Mouse (Mus musculus) spleen, postnatal 4 days (tissue): ENCODE data around the gene Psmd12.
A peak's percentile ranks its signal among the peaks of the same experiment; 100 is the strongest.

Experiments used
- DNase-seq, 2 experiments: peaks; one replicate each; pipeline ENCODE4 v3.0.0; 2022; ENCODE audit warnings: low spot score in 2 of 2

The Psmd12 gene

DNA sequence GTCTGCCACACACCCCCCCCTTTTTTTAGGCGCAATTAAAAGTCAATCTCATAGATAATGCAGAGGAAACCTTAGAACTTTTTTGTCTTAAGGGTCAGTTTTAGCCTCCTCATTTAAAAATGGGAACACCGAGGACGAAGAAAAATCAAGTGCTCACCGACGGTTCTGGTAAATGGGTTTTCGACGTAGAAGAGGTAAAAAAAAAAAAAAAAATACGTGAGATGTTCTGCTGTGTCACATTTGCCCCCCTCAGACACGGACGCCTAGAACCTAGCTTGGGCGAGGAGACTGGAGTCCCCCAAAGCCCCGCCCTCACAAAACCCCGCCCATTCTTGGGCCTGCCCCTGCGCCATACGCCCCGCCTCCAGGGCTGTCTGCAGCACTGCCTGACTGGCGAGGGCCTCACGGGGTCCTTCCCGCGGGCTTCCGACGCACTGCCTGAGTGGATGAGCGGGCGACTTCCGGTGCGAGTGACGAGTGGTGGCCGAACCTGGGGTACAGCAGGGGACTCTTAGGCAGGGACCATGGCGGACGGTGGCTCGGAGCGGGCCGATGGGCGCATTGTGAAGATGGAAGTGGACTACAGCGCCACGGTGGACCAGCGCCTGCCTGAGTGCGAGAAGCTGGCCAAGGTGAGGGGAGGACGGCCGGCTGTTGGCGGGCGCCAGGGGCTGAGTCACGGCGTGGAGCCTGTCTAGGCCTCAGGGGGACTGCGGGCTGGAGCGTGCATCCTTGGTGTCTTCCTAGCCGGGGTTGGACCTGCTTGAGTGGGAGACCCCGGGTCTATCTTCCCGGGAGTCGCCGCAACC is at the start of gene Psmd12:
Gene Psmd12 (plus strand): TSS at position 432 of the 809 bp plus-strand sequence.
- peak; percentile 99 to 100 for DNase-seq

DNA sequence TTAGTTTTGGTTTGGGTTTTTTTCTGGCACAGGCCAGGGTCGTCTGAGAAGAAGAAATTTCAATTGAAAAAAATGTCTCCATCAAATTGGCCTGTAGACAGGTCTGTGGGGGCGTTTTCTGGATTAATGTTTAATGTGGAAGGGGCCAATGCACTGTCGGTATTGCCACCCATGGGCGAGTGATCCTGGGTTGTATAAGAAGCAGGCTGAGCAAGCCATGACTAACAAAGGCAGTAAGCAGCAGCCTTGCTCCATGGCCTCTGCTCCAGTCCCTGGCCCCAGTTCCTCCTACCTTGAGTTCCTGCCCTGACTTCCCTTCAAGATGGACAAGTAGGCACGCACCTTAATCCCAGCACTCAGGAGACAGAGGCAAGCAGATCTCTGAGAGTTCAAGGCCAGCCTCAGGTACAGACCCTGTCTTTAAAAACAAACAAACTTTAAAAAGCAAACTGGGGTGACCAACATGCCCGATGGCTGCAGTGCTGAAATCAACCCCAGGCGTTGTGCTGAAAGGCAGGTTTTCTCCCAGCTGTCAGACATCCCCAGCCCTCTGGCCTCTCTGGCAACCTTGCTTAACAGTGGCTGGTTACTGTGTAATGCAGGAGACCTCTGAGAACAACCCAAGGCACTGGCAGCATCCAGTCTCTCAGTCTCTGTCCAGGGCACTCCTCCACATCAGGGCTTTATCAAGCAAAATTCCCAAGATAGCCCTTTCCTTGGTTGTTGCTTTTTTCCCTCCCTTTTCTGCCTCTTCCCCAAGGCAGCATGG is 47.9 kb upstream of the Psmd12 start:
- no peak for DNase-seq

DNA sequence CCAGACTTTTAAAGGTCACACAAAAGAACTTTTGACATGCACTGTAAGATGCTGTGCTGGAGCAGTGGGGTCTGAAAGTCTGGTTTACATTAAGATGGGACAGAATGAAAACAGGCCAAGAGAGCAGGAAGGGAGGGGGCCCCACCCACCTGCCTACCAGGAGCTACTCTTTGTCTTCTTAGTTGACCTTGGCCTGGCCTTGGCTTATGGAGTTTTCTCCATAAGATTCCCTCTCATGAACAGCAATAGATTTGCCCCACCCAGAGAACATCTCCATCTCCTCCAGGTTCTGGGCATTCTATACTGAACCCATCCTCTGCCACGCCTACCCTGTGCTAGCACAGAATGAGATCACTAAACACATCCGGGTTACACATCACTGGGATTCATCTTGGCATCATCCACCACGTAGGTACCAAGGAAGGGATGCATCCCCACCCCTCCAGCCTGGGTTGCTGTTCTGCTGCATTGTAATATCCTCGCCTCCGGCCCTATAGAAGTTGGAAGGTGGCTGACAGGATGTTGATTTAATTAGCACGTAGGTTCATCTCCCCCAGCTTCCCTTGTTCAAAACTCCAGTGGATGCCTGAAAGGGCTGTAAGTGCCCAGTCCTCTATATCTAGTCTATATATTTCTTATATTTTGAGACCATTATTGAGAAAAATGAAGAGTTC is 43.4 kb upstream of the Psmd12 start:
- DNase-seq, result no peak

DNA sequence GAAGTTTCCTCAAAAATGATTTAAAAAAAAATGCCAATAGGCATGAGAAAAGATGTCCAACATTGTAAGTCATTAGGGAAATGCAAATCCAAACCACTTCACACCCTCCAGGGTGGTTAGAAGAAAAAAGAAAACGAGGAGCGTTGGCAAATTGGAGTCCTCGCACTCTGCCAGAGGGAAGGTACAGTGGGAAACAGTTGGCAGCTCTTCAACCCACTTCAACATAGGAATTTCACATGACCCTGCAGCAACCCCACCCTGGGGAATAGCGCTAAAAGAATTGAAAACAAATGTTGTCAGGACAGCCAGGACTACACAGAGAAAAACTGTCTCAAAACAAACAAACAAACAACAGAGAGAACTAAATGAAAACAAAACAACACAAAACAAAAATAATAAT is 41.6 kb upstream of the Psmd12 start:
- DNase-seq, result no peak

DNA sequence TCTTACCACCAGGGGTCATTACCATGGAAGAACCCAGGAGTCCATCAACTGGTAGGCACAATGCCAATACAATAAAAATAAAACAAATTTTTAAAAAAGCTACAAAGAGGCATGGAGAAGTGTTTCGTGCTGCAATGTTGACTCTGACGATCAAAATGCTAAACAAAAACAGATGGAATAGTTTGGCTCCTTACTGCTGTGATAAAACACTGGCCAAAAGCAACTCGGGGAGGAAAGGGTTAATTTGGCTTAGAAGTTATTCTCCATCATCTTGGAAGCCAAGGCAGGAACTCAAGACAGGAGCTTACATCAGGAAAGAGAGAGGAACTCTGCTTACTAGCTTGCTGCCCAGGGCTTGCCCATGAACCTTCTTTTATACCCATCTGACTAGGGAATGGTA is 41.1 kb upstream of the Psmd12 start:
- DNase-seq, result no peak

DNA sequence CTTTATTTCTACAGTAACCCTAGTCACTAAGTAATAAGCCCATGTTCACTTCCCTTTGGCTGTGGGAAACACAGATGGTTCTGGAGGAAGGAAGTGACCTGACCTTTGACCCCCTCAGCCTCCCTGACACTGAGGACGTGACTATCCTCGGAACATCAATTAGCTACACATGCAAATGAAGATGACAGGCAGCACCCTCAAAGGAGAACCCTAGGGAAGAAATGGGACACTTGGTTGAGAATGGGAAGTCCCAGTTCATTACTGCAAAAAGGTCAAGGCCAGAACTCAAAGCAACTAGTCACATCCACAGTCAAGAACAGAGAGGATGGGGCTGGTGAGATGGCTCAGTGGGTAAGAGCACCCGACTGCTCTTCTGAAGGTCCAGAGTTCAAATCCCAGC is 38.2 kb upstream of the Psmd12 start:
- no peak for DNase-seq

DNA sequence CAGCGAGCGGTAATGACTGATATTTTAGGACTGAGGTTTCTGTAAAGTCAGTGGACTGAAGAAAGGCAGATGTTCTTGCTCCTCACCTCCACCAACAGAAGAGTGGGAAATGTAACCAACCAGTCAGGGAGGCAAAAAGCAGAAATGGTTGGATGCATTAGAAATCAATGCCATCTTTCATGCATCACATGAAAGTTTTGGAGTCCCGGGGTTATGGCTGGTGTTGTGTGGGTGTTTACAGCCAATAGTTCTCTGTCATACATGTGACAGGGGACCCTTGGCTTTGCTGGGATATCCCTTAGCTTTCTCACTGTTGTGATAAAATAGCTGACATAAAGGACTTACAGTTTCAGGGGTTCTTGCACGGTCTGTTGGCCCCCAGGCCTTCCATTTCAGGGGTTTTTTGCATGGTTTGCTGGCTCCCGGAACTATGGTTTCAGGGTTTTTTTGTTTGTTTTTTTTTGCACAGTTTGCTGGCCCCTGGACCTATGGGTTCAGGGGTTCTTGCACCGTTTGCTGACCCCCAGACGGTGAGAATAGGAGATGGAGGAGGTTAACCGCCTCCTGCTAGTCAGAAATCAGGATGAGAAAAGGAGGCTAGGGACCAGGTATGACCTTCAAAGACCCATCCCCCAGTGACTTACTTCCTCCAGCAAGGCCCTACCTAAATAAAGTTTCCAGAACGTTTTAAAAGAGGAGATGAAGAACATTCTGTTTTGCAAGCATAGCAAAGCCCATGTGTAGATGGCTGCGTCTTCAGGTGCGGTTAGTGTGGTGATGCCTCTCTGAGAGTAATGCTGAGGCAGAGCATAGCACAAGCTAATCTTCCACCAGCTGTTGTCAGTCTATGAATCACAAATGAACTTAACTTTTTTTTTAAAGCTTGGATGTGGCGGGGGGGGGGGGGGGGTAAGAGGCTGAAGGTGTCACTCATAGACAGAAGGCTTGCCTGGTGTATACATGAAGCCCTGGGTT is 35.9 kb upstream of the Psmd12 start:
- no peak for DNase-seq

DNA sequence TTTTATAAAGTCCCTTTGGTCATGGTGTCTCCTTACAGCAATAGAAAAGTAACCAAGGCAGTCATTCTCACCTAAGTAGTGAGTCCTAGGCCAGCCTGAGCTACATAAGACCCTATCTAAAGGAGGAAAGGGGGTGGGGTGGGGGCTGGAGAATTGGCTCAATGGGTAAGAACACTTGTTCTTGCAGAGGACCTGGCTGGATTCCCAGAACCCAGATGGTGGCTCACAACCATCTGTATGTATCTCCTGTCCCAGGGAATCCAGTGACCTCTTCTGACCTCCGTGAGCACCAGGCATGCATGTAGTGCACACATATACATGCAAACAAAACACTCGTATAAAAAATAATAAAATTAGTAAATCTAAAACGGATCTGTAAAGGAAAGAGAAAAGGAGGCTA is 33.6 kb upstream of the Psmd12 start:
- no peak for DNase-seq

DNA sequence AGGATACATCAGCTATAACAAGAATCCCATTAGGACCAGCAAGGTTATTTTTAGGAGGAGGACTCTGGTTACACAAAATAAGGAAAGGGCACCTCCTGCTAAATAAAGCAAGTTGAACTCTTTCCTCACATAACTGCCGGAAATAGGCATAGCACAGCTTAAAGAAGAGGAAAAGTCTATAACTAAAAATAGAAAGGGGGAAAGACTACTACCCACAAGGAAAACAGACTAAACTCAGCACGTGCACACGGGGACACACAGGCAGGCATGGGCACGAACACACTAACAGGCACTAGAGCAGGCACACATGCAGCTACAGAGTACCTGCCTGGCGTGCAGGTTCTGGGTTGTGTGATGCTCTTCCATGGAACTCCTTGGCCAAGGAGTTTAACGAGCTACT is 32.6 kb upstream of the Psmd12 start:
- no peak for DNase-seq

DNA sequence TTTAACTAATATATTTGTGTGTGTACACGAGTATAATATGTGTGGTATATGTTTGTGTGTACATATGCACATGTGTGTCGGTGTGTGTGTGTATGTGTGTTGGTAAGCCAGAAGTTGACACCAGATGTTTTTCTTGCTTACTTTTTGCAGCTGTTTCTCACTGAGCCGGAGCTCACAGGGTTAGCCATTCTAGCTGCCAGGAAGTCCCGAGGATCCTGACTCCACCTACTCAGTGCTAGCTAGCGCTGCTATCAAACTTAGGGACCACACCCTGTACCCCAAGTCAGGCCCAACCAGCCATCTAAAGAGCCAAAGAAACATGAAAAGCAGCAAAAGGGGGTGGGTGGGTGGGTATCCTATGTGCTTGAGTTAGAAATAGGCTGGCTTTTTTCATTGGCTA is 31.9 kb upstream of the Psmd12 start:
- DNase-seq, result peak; percentile 66 to 74

DNA sequence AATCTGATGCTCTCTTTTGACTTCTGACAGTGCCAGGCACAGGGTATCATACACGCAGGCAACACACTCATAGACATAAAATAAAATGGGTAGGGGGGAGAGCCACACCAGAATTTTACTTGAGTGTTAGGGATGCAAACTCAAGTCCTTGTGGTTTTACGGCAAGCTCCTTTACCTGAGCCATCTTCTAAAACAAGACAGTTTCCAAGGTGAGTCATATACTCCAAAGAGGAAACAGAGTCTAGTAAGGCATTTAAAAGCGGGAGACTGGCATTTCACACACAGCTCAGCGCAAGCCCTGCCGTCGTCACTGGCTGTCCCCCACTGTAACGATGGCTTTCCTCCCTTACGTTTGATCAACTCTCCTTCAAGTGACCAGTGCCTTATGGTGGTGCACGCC is 31.4 kb upstream of the Psmd12 start:
- DNase-seq, result no peak

DNA sequence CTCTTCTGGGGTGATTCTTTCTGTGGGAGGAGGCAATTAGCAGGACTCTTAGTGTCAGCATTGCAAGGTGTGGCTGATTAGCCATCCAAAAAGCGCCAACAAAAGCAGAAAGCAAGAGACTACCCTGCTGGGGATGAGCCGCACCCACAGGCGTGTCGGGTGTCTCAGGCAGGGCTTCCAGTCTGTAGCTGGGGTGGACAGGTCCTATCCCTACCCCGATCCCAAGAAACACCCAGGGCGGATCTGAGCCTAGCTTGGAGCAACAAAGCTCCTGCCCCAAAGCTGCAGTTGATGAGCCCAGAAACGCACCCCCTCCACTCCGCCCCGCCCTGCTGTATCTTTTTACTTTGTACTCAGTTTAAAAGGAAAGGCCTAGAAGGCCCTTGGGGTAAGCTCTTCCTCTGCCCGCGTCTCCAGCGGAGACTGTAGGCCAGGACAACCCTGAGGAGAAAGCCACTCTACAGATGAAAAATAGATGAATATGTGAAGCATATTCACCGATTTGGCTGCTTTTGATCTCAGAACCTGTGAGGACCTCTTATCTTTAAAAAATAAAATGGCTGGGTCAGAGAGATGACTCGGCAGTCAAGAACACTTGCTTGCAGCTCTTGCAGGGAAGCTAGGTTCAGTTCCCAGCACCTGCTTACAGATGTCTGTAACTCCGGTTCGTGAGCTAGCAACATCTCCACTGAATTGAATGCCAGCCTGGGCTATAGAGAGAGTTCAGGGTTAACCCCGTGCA is 29.9 kb upstream of the Psmd12 start:
- DNase-seq, result peak; percentile 67 to 79

DNA sequence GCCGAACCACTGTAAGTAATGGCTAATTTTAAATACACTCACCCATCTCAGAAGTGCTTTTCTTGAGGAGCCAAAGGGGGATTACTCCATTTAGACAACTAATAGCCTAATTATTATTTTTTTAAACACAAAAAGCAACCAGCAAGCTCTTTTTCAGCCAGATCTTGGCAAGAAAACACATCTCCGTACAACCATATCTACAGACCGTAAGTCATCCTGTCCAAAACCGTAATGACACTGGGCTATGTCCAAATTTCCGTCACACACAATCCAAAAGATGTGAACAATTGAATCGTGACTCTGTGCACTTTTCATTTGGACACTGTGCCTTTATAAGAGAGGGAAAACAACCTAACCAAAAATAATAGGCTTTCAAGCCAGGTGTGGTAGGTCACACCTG is 29.2 kb upstream of the Psmd12 start:
- DNase-seq, result no peak

DNA sequence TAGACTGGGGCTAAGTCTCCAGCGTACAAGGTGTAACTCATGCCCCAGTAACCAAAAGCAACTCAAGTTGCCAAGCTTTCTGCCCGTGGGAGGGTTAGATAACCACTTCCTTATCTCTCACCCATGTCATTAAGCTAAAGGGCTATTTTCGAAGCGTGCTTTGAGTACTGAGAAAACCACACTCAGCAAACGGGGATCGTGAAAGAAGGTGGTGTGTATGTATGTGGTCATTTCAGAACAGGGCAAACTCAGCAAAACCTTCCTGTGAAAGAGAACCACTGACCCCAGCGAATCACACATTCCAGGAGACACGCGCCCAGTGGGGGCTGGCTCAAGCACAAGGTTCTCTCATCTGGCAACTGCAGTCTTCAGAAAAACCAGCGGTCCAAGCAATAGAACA is 28.2 kb upstream of the Psmd12 start:
- peak in 1 of 2 experiments; percentile 67 for DNase-seq

DNA sequence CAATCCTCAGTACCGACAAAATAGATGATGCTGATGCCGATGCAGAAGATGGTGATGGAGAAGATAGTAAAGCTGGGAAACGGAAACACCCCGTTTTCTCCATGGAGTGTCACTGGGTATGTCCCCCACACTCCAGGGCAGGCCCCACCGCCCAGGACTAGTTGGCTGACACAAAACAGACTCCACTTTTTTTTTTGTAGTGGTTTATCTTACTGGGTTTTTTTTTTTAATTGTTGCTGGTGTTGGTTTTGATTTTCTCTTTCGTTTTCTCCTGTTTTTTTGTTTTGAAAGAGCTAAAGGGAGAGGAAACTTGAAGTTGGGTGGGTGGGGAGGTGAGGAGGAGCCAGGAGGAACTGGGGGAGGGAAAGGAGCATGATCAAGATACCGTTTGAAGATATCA is 27.2 kb upstream of the Psmd12 start:
- DNase-seq, result no peak

DNA sequence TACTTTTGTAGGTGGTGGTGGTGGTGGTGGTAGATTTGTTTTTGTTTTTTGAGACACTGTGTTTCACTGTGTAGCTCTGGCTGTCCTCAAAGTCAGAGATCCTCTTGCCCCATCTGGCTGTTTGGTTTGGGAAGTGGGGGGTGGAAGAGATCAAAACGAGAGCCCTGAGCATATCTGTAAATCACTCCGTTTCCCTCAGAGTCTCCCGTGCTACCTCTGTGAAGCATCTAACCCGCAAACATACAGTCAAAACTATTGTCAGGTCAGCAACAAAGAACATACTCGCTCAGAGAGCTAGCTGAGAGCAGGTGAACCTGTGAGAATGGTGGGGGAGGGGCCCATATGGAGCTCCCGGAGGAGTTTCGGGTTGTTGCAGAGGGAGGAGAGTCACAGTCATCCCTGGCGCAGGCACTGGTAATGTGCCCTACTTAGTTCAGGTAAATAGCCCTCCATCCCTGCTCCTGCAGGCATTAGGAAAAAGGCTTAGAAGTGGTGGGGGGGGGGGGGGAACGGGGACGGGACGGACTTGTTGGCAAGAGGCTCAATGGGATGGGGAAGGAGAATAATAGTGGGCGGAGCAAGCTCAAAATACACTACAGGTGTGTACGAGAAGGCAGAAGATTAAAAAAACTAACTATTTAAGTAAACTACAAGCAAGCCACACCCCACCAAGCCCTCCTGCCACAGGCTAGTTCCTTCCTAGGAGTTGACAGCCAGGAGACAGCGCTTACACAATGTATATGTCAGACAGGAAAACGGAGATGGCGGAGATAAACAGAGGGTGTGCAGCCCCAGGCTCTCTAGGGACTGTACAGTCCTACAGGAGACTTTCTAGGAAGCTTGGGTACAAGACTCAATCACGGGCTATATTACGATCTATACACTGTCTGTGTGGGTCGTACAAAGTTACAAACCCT is 24.5 kb upstream of the Psmd12 start:
- no peak for DNase-seq

DNA sequence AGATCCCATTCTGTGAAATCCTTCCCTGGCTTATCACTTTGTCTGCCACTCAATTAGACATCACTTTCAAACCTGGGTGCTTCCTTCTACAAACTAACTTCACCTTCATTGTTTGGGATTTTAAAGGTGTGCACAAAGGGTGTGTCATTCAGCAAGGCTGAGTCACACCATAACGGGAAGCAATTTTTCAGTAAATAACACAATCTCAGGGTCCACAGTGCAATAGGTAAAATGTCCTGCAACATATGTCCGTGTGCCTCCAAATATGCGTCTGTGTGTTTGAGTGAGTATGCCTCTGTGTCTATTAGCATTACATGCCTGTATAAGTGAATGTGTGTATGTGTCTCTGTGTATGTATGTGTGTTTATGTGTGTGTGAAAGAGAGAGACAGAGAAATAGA is 22.0 kb upstream of the Psmd12 start:
- DNase-seq, result no peak

DNA sequence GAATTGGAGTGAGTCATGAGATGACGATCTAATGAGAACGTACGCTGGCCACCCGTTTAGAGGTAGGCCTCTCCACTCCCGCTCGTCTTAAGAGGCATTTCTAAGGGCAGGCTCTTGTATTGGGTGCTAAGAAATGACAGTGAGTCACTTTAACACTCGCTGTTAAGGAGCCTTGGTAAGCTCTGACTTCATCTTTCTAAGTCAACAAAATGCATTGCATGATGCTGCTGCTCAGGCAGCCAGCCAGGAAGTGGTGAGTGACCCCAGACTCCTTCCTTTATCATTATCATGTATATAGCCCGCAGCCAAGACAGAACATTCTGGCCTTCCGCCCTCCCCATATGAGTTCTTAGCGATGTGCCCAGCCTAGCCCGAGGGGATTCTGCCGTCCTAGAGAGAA is 21.0 kb upstream of the Psmd12 start:
- DNase-seq, result no peak

DNA sequence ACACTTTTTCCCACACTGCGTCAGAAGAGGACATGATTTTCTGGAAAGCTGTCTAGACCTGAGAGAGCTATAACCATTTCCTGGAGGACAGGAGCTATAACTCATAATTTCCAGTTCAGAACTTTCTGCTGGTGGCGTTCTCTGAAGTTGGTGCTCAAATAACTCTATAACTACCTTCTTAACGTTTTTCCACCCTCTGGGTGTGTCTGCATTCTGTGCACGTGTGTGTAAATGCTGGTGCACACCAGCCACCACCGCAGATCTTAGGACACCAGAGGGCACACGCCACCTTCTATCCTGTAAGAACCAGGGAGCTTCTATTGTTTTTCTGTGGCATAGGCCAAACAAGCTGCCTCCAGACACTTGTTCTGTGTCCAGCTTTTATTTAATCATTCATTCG is 20.3 kb upstream of the Psmd12 start:
- DNase-seq, result no peak

DNA sequence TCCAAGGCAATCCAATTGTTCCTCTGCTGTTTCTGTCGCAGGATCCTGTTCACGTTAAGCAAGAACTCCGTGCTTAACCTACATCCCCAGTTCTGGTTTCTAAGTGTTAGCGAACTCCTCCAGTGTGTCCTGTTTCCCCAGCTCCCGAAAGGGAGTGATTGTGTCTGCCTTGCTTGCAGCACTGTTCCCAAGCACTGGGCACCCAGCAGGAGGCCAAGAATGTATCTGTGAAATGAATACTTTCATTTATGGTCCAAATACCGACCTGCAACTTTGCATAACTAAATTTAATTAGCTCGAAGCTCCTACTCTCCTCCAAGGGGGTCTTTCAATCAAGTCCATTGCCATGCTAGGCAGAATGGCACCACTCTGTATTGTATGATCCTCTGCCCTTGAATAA is 19.5 kb upstream of the Psmd12 start:
- no peak for DNase-seq
